Mouse (Mus musculus): ENCODE results near the gene Mypn. TPM values are rescaled to one million over a fixed set of nuclear protein-coding genes. Genes with fewer than 3 reads are reported as not detected.

Gene Mypn
- total RNA-seq, 2 experiments from 2014 or later, result 240 to 247 TPM

DNA sequence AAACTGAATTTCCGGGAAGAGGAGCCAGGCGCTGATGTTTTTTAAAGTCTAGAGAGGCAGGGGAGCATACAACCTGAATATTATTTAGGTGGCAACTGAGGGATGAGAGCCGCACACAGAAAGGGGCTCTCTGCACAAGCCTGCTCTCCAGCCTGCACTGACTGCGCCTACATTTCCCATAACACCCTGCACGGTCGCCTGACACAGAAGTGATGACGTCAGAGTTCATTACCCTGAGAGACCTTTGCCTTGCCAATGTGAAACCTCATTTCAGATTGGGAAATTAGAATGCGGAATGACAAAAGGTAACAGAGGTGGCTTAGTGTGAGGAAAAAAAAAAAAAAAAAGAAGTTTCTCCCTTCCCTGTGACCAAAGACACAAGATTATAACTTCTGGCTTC is 81.2 kb downstream of the Mypn start:
- intact Hi-C loops (cut with DNase I; ENCODE audit: low total_unique reads), result no loop called here
- no peak for DNase-seq

DNA sequence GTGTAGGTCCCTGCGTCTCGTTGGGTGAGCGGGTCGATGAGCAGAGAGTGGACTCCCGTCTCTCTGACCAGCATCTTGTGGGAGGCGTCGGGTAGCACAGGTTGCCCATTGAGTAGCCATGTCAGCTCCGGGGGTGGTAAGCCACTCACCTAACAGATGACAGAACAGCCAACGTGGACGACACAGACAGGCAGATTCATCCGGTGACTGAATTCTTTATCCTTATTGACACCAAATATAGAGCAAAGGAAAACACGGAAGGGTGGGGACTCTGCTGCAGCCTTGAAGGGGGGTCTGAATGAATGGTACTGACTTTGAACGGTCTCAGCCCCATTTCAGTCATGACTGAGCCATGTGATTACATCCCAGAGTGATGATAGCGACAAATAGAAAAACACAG is 81.8 kb downstream of the Mypn start:
- DNase-seq, result no peak
- intact Hi-C loops (cut with DNase I; ENCODE audit: low total_unique reads), result no loop called here

DNA sequence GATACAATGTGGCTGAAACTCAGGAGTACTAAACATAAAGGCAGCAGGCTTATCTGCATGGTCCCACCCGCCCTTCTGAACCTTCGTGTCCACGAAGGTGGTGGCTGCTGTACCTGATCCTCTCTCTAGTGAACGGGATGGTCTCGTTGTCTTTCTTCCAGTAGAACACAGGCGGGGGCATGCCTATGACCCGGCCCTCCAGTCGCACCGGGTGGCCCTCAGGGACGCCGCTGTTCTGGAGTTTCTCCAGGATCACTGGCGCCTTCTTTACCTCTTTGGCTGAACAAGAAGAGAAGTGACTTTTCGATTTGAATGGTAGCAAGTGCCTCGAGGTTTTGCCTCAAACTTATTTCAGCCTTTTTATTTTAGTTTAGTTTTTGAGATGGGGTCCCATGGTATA is 83.8 kb downstream of the Mypn start:
- intact Hi-C loops (cut with DNase I; ENCODE audit: low total_unique reads), result no loop called here

DNA sequence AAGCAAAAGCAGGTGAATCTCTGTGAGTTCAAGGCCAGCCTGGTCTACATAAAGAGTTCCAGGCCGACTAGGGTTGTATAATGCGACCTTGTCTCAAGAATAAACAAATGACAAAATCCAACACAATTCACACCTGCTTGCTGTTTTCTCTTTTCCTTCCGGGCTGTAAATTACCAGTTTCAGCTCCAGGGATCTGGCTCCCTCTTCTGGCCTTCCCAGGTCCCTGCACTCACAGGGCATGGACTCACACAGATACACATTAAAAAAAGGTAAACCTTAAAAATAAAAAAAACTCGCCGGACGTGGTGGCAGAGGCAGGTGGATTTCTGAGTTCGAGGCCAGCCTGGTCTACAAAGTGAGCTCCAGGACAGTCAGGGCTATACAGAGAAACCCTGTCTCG is 86.2 kb downstream of the Mypn start:
- intact Hi-C loops (cut with DNase I; ENCODE audit: low total_unique reads), result no loop called here
- DNase-seq, result no peak

More for the DNA sequence above, 83.8 kb downstream of the Mypn start:
- no peak for DNase-seq

DNA sequence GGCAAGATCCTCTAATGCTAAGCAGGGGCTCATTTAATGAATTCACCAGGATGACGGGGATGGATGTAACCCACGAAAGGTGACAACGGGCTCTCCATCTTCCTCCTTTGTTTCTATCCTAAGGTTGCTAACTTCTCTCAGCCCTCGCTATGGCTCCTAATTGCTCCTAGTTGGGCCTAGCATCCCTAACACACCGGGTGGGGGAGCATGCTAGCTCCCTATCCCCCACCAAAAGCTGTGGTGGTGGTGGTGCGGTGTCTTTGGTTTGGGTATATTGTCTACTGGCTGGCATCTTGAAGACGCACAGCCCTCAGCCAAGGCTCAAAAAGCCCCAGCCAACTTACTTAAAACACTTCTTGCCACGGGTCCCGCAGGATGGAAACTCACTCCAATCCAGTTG is 87.4 kb downstream of the Mypn start:
- no peak for DNase-seq
- intact Hi-C loops (cut with DNase I; ENCODE audit: low total_unique reads), result no loop called here

DNA sequence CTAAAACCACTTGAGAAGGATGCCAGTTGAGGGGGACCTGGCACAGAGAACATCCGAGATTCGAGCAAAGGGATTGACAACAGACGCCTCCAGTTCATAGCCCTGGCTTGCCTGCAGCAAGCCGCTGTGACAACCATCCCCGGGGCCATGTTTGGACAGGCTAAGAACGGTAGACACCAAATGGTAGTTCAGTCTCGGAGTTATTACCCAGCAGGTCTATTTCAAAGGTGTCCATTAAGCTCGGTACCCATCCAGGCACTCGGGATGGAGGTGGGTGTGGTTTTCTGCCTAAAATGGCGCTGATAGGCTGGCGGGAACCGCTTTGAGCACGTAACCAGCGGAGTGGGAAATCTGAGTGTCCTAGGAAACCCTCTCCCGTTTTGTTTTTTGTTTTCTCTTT is 87.9 kb downstream of the Mypn start:
- intact Hi-C loops (cut with DNase I; ENCODE audit: low total_unique reads), result no loop called here
- no peak for DNase-seq

DNA sequence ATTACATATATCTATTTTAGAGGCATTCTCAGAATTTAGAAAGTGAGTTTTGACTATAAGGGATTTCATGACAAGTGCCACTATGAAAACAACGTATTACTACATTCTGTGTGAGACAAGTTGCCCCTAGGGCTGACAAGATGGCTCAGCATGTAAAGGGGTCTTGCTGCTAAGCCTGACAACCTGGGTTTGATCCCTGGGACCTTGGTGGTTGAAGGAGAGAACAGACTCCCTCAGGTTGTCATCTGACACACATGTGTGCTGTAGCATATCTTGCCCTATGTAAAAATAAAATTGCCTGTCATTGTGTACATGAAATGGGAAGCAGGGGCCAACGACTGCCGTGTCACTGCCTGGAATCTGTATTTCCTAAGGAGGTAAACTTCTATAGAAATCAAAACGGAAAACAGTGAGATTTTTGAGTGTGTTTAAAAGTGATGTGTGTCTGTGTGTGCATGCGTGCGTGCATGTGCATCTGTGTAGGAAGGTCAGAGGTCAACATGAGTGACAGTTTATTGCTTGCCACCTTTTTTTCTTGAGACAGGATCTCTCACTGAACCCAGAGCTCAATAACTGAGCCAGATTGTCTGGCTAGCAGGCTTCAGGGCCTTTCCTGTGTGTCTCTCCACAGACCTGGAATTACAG is 89.9 kb downstream of the Mypn start:
- DNase-seq, result no peak
- intact Hi-C loops (cut with DNase I; ENCODE audit: low total_unique reads), result no loop called here

DNA sequence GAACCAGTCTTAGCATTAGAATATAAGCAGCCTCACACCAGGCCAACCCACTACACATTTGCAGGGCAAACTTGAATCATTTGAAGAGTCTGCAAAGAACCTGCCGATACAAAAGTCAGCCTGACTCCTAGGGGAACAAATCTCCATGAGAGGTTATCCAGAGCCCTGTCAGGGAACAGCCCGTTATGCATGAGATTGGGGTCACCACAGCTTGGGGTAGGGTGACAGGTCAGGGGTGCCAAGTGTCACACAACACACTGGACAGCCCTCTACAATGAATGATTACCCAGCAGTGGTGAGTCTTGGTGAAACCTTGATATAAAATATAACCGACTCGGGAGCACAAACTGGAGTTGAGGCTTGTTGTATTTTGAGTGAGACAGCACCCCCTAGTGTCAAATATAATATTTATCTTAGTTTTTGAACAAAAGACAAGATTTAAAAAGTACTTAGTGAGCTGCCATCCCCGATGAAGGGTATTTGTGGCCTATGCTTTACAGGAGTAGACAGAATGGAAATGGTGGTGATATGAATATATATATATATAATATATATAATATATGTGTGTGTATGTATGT is 90.6 kb downstream of the Mypn start:
- intact Hi-C loops (cut with DNase I; ENCODE audit: low total_unique reads), result no loop called here
- no peak for DNase-seq

DNA sequence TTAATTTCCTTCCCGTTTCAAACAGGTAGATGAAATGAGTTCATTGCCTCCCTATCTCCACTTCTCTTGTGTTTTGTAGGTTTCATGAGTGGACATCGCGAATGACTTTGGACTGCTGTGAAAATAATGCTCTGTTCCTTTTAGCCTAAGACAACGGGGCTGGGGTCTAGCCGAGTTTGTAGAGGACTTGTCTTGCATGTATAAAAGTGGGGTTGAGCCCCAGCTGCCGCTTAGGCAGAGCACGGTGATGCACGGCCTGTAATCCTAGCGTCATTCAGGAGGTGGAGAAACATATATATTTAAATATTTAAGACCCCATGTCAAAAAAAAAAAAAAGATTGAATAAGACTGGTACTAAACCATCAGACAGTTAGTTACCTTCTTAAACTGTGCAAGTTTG is 103.1 kb downstream of the Mypn start:
- intact Hi-C loops (cut with DNase I; ENCODE audit: low total_unique reads), result no loop called here
- DNase-seq, result no peak

DNA sequence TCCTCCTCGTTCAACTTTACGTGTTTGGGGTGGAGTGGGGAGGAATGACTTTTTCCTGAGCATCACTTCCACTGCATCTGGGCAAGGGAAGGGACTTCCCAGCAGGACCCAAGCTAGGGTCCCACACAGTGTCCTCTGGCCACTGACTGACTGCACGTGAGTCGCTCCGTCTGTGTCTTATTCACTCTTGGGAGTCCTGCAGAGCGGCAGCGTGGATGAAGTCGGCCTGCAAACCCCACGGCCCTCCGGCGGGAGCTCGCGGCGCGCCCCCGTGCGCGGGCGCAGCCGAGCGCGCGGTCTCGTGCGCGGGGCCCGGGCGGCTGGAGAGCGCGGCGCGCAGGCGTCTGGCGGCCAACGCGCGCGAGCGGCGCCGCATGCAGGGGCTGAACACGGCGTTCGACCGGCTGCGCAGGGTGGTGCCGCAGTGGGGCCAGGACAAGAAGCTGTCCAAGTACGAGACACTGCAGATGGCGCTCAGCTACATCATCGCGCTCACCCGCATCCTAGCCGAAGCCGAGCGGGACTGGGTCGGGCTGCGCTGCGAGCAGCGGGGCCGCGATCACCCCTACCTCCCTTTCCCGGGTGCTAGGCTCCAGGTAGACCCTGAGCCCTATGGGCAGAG is 103.7 kb downstream of the Mypn start:
- intact Hi-C loops (cut with DNase I; ENCODE audit: low total_unique reads), result no loop called here
- peak; percentile 50 for DNase-seq

DNA sequence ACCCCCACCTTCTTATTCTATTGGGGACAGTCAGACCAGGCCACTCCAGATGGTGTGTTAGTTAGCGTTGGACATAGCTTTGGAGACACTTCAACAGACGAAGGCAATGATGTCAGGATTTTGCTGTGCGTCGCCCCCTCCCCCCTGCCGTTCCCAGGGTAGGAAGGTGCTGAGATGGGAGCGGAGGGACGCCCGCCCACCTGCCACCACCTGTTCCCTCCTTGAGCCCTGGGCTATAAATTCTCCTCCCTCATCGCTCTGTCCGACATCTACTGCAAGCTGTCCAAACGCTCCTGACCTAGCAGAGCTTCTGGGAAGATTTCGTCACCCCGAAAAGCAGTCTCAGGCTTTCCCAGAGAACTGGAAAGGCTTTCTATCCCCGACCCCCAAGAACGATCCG is 104.2 kb downstream of the Mypn start, which contains the start of gene Atoh7:
Atoh7 (plus strand) TSS at position 131 of the 400 bp plus-strand sequence.
- intact Hi-C loops (cut with DNase I; ENCODE audit: low total_unique reads), result no loop called here
- no peak for DNase-seq

DNA sequence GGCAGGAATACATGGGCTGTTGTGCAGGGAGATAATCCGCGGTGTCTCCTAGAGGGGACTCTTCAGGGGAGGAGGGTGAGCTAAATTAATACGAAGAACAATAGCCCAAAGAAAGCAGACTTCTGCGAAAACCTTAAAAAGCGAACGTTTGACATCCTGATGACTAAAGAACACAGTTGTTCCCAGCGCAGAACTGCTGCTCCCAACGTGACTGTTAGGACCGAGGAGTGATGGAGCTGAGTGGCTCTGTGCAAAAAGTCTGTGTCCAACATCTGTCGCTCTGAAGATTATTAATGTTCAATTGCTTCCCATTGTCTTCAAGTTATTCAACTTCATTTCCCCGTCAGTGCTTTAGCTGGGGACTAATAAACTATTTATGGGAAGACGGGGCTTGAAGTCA is 105.6 kb downstream of the Mypn start:
- intact Hi-C loops (cut with DNase I; ENCODE audit: low total_unique reads), result no loop called here
- no peak for DNase-seq

DNA sequence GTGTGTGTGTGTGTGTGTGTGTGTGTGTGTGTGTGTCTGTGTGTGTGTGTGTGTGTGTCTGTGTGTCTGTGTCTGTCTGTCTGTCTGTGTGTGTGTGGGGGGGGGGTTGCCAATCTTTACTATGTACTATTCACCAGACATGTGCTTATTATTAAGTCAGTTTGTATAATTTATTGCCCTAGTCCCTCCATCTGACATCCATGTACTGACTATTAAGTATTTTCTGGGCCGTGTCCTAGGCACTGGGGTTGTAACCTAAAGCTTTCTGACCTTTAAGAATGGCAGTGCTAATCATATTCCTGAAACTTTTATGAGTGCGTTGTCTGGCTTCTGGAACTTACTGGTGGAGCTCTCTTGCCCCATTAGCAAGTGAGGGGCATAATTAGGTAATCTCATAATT is 107.0 kb downstream of the Mypn start:
- DNase-seq, result no peak

DNA sequence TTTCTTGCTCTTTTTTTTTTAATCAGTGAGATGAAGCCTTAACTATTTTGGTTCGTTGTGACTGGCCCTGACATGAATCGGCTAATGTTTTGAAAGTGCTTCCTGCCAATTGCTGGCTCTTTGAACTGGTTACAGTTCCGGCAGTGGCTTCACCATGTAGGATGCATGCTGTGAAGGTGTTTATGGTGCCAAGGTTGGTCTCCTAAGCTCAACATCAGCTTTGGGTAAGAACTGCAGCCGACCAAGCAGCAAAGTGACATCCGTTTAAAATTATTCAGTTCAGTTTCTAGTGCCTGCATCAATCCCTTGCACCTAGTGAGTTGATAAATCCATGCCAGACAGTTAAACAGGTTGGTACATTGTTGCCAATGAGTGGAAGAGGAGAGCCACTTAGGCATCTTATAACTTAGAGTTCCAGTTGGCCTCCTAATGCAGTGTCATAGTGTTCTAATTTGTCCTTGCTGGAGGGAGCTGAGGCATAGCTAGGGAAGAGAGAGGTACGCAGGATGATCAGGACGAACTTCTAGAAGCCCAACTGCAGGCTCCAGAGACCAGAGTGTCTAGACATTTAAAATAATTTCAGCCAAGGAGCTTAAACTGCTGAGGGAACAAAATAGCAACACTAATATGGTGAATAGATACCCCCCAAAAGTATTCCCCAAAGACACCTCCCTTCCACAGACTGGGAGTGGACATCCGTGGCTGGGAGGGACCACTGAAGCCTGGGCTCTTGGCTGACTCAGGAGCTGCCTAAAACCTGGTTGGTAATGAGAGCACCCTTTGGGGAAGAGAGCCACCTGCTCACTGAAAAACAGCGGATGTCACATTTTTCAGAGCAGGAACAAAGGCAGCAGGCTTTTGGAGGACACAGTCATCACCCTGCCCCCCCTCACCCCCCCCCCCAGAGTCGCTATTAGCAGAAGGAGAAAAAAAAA is 110.9 kb downstream of the Mypn start:
- intact Hi-C loops (cut with DNase I; ENCODE audit: low total_unique reads), result no loop called here

More for the DNA sequence above, 107.0 kb downstream of the Mypn start:
- intact Hi-C loops (cut with DNase I; ENCODE audit: low total_unique reads), result no loop called here

DNA sequence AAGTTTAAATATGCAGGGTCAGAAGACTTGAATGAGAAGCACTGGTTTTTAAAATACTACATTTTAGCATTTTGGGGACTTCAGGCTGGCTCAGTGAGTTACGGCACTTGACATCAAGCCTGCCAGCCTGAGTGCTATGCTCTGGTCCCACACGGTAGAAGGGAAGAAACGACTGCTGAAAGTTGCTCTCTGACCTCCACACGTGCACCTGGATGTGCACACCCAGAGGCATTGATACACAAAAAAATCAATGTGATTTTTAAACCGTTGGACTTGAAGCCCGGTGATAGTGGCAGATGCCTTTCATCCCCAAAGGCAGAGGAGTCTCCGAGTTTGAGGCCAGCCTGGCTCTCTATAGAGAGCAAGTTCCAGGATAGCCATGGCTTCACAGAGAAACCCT is 111.8 kb downstream of the Mypn start:
- intact Hi-C loops (cut with DNase I; ENCODE audit: low total_unique reads), result no loop called here
- DNase-seq, result no peak

More for the DNA sequence above, 110.9 kb downstream of the Mypn start:
- DNase-seq, result no peak

DNA sequence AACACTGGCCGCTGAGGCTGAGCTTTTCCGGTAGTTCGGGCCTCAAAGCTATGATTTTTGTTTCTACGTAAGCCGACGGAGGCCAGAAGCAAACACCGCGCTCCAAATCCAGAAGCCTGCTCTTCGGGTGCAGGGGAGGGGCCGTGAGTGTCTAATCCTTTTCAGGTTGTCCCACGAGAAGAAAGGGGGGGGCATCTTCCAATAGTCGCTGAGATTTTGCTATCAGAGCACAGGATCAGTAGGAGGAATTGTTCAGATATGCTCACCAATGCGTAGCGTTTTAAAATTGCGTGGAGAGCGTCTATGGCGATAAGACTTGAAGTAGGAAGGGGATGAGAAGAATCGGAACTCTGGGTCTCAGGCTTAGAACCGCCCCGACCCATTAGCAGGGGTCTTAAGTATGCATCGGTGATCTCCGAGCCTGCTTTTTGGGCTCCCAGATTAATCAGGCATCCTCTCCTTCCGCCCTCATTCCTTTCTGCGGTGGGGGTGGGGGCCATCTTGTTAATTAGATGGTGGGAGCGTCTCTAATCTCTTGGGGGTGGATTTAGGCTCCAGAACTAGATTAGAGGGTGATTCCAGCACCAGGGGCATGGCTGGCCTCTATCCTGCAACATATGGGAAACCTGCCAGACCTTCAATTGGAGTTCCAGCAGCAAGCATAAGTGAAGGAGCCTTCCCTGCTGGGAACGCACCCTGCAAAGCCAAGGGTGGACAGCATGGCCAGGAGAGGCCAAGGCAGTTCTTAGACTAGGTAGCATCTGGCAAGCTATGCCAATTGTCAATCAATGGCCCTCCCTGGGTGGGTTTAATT is 113.8 kb downstream of the Mypn start:
- DNase-seq, result no peak
- intact Hi-C loops (cut with DNase I; ENCODE audit: low total_unique reads), result no loop called here

DNA sequence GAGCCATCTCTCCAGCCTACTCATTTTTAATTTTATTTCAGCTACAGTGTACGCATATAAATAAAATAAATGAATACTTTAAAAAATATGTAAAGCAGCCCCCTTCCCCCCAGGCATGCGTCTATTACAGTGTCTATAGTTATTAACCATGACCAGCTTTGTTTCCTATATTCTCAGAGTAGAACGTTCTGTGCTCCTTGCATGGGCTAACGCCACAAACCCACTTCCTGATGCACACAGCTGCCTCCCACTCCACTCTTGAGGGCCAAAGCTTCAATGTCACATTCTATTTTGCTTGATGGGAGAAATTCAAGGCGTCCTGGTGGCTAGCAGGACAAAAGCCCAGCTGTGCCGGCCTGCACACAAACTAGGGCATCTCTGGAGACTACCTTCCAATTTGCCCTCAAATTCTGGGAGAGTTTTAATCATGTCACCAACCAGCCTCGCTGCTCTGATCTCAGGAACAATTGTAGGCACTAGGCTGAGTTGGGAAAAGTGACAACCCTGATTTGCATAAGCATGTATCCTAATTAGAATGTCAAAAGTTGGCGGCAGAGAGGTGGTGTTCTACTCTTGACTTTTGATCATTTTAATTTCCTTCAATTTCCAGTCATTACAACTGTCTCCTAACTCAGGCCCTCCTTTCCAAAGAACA is 114.5 kb downstream of the Mypn start:
- no peak for DNase-seq

DNA sequence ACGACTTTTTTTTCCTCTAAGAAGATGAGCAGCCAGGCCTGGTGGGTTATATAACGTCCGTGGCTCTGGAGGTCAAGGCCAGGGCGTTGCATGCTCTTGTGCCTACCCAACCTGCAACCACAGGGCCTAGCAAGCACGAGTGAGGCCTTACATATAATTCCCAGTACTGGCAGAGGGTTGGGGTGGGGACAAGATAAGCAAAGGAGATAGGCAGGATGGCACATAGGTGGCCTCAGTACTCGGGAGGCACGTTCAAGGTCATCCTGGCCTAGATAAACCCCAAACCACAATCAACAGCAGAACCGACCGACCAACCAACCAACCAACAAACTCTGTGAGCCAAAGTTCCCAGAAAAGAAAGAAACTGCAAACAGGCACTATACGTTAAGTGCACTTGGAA is 117.4 kb downstream of the Mypn start:
- DNase-seq, result no peak
- intact Hi-C loops (cut with DNase I; ENCODE audit: low total_unique reads), result no loop called here

More for the DNA sequence above, 114.5 kb downstream of the Mypn start:
- intact Hi-C loops (cut with DNase I; ENCODE audit: low total_unique reads), result no loop called here

DNA sequence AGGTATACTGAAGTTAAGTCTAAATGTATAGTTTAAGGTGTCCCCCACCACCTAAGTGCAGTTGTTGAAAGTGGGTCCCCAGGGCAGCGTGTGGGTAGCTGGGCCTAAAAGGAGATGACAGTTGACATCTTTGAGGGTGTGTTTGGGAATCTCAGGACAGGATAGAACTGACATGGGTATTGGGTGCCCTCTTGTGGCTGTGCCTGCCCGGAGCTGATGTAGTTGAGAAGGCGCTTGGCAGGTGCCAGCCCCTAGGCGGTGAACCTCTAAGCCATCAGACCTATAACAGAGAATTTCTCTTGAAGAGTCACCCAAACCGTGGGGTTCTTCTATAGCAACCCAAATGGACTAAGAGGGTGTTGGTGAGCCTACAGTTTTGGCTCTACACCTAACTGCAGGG is 137.8 kb downstream of the Mypn start:
- peak; percentile 78 for DNase-seq
- intact Hi-C loops (cut with DNase I; ENCODE audit: low total_unique reads), result no loop called here

All from gastrocnemius, postnatal 14 days (tissue).